Mouse (Mus musculus): ENCODE measurements around the gene Atpaf2. TPM values are rescaled to one million over a fixed set of nuclear protein-coding genes. Genes with fewer than 3 reads are reported as not detected.
"Not testable (repeated sequence)": the region's sequence is repeated elsewhere in the genome, so short reads cannot be mapped to it uniquely, and the experiment has no call there.

Gene Atpaf2
- 50.2 and 54.0 TPM in 2 replicates for polyA plus RNA-seq (2015; fragmentation: Nextera tagmentation; extraction: Ambion mirVana)

DNA sequence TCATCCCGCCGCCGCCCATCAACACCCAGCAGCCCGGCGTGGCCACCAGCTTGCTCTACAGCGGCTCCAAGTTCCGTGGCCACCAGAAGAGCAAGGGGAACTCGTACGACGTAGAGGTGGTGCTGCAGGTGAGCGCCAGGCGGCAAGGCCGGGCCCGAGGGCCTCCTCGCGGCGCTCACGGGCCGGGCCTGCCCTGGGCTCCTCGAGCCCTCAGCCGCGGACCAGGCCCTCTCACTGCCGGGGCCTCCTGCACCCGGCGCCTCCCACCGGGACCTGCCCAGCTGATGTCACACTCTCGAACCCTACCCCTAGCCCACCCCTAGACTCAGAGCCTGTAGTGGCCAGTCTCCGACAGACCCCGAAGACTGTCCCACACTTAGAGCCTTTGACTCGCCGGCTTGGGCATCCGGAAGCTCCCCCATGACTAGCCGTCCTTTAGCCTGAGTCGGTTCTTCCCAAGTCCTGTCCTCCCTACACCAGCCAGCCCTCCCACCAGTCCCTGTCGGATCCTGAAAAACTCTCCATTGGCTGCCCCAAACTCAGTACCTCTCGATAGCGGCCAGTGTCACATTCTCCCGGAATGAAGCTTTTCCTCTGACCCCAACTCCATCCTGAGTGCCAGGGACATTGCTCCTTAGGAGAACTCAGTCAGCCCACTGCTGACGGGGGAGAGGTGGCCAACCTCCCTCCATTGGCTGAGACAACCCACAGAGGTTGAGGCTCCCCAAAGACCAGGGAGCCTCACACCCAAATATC lies at the start of gene Atpaf2:
Gene Atpaf2 (minus strand): TSS at position 741 of the 756 bp plus-strand sequence.
- H3K27ac ChIP-seq (replicated peaks): peak within 1 kb of the TSS; percentile 91
- WGBS: under 1% methylated on average over 39 of the region's 39 CpGs
- peak; percentile 24; the same call in 1 of the 2 replicates for ATAC-seq (ENCODE audit: extremely low read depth, insufficient number of reproducible peaks, low FRiP score, low TSS enrichment)

DNA sequence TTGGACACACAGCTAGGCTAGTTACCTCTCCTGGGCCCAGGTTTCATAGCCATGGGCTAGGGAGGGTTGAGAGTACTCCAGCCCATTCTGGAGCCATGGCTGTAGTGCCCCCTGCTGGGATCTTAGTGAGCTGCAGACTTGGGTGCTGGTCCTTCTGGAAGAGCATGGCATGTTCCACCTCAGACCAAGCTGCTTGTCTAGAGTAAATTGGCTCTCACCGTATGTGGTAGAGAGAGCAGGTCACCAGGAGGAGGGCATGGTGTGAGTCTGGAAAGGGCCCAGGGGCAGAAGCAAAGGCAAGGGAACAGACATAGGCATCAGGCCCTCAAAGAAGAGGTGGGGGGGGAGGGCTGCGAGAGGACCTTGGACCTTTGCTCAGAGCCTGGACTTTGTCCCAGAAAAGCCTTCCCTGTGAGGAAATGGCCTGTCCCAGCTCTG lies 47.7 kb upstream of the Atpaf2 start:
- 87% methylated on average over 2 of the region's 2 CpGs for WGBS

More for the DNA sequence above, at the start of gene Atpaf2:
- H3K27me3 ChIP-seq (replicated peaks): no peaks in the 10 kb centered on the region
- H3K9ac ChIP-seq: peak within 1 kb of the TSS; percentile 97
- H3K4me1 ChIP-seq: peaks cover 30% of the 10 kb centered on the region
- H3K4me2 ChIP-seq: peak within 1 kb of the TSS; percentile 88
- no peaks in the 10 kb centered on the region for H3K36me3 ChIP-seq
- H3K4me3 ChIP-seq: peak within 1 kb of the TSS; percentile 98
- H3K9me3 ChIP-seq: no peaks in the 10 kb centered on the region

DNA sequence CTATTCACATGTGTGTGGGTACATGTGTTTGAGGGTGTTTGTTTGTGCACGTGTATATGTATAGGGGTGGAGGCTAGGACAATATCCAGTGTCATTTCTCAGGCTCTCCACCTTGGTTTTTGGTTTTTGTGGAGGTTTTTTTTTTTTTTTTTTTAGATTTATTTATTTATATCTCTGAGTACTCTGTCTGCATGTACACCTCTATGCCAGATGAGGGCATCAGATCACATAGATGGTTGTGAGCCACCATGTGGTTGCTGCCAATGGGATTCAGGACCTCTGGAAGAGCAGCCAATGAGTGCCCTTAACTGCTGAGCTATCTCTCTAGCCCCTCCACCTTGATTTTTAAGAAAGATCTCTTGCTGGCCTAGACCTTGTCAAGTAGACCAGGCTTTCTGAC lies 39.7 kb upstream of the Atpaf2 start:
- no peaks in the 10 kb centered on the region for H3K27me3 ChIP-seq (replicated peaks)
- ATAC-seq (ENCODE audit: extremely low read depth, insufficient number of reproducible peaks, low FRiP score, low TSS enrichment): no peak
- H3K9me3 ChIP-seq: no peaks in the 10 kb centered on the region
- no peak overlapping the region for H3K9ac ChIP-seq
- H3K4me3 ChIP-seq: no peak overlapping the region
- H3K36me3 ChIP-seq: peaks cover 69% of the 10 kb centered on the region
- WGBS: 88% methylated on average over 1 of the region's 1 CpGs
- no peak overlapping the region for H3K27ac ChIP-seq (replicated peaks)
- H3K4me2 ChIP-seq: no peak overlapping the region
- peaks cover 12% of the 10 kb centered on the region for H3K4me1 ChIP-seq

More for the DNA sequence above, 47.7 kb upstream of the Atpaf2 start:
- H3K36me3 ChIP-seq: peaks cover 96% of the 10 kb centered on the region
- no peak overlapping the region for H3K4me2 ChIP-seq
- no peak overlapping the region for H3K9ac ChIP-seq
- no peaks in the 10 kb centered on the region for H3K4me1 ChIP-seq
- H3K9me3 ChIP-seq: no peaks in the 10 kb centered on the region
- no peak overlapping the region for H3K27ac ChIP-seq (replicated peaks)
- no peak overlapping the region for H3K4me3 ChIP-seq
- ATAC-seq (ENCODE audit: extremely low read depth, insufficient number of reproducible peaks, low FRiP score, low TSS enrichment): no peak
- no peaks in the 10 kb centered on the region; the same call in 1 of the 2 replicates for H3K27me3 ChIP-seq (replicated peaks)

DNA sequence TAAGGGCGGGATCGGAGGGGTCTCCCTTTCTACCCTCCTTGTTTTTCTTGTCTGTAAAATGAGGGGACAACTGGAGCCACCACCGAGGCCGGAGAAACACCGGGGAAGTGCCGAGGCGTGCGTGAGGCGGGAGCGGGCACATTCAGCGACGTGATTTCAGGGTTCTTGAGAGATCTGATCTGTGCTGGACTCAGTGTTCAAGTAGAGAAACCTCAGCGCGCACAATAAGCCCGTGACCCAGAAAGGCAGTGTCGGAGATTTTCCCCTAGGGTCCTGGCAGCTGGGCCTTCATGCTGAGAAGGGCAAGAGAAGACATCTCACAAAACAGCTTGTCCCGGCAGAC lies 36.5 kb upstream of the Atpaf2 start:
- Histone ChIP-seq H3K27me3 (replicated peaks) (no peaks in the 10 kb centered on the region), H3K4me1 (peaks cover 12% of the 10 kb centered on the region), H3K4me3 (peak overlapping the region; percentile 75), H3K36me3 (peaks cover 37% of the 10 kb centered on the region), H3K9ac (peak overlapping the region; percentile 95), H3K4me2 (peak overlapping the region; percentile 81), H3K27ac (replicated peaks) (peak overlapping the region; percentile 75), H3K9me3 (no peaks in the 10 kb centered on the region)
- under 1% methylated on average over 17 of the region's 17 CpGs for WGBS
- no peak for ATAC-seq (ENCODE audit: extremely low read depth, insufficient number of reproducible peaks, low FRiP score, low TSS enrichment)

DNA sequence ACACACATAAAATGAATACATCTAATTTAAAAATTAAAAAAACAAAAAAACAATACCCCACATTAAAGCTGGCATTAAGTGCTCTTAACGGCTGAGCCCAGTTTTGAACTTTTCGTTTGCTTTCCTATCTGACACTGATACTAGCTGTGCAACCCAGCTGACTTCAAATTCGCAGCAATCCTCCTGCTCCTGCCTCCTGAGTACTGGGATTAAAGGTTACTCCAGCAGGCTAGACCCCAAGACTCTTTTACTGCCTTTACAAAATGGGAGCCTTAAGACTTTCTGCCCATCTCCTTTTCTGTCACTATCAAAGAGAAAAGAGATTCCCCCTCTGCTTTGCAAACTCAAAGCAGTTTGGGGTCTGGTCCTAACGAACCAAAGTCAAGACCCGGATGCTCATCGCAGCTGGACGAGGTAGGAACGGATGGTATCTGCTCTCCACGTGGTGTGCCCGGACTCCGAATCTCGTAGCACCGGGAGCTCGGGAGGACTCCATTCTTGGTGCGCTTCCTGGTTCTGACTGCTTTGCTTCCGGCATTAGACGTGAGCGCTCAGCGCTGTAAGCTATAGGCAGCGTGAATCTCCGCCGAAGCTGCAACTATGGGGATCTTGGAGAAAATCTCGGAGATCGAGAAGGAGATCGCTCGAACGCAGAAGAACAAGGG lies 36.0 kb upstream of the Atpaf2 start, which contains the start of gene Drg2:
Gene Drg2 (plus strand): TSS at position 512 of the 665 bp plus-strand sequence.
- H3K4me2 ChIP-seq: peak within 1 kb of the TSS; percentile 81
- H3K4me1 ChIP-seq: peaks cover 12% of the 10 kb centered on the region
- WGBS: 4% methylated on average over 27 of the region's 27 CpGs
- H3K27me3 ChIP-seq (replicated peaks): no peaks in the 10 kb centered on the region
- peak within 1 kb of the TSS; percentile 75 for H3K27ac ChIP-seq (replicated peaks)
- H3K9me3 ChIP-seq: no peaks in the 10 kb centered on the region
- H3K4me3 ChIP-seq: peak within 1 kb of the TSS; percentile 75
- H3K36me3 ChIP-seq: peaks cover 32% of the 10 kb centered on the region
- peak; percentile 51; the same call in 1 of the 2 replicates for ATAC-seq (ENCODE audit: extremely low read depth, insufficient number of reproducible peaks, low FRiP score, low TSS enrichment)
- peak within 1 kb of the TSS; percentile 95 for H3K9ac ChIP-seq

DNA sequence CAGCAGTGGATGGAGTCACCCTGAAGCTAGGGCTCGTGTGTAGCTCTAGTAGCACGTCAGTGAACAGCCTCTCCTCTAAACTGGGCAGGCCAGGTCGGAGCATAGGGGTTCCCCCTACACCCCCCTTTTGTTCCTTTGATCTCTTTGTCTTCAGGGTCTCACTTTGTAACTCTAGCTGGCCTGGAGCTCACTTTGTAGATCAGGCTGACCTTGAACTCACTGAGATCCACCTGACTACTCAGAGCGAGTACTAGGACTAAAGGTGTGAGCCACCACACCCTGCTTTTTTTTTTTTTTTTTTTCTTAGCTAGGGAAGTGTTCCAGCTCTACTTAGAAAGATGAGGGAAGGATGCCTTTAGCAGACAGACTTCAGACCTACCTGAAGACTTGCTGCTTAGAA lies 25.8 kb upstream of the Atpaf2 start:
- no peak overlapping the region for H3K4me3 ChIP-seq
- peaks cover 57% of the 10 kb centered on the region for H3K36me3 ChIP-seq
- no peaks in the 10 kb centered on the region for H3K27me3 ChIP-seq (replicated peaks)
- WGBS: 67% methylated on average over 4 of the region's 4 CpGs
- H3K9ac ChIP-seq: no peak overlapping the region
- no peak overlapping the region for H3K27ac ChIP-seq (replicated peaks)
- no peak overlapping the region for H3K4me2 ChIP-seq
- no peaks in the 10 kb centered on the region for H3K9me3 ChIP-seq
- no peaks in the 10 kb centered on the region for H3K4me1 ChIP-seq
- ATAC-seq (ENCODE audit: extremely low read depth, insufficient number of reproducible peaks, low FRiP score, low TSS enrichment): no peak

DNA sequence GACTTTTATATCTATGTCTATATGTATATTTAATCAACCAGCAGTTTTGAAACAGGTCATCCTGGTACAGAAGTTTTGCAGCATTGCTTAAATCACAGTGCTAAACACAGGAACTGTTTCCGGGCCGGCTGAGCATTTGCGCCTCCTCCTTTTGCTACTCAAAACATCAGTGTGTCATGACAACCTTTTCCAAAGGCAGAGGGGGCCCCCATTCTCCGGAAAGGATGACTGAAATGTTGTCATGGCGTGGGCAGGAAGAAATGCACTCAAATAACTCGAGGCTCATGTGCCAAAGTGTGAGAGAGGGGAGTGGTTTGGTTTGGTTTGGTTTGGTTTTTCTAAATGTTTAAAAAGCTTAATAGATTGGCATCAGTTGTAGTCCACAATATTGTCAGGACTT lies 24.6 kb upstream of the Atpaf2 start:
- ATAC-seq (ENCODE audit: extremely low read depth, insufficient number of reproducible peaks, low FRiP score, low TSS enrichment): no peak
- no peak overlapping the region for H3K9ac ChIP-seq
- 83% methylated on average over 6 of the region's 6 CpGs for WGBS

DNA sequence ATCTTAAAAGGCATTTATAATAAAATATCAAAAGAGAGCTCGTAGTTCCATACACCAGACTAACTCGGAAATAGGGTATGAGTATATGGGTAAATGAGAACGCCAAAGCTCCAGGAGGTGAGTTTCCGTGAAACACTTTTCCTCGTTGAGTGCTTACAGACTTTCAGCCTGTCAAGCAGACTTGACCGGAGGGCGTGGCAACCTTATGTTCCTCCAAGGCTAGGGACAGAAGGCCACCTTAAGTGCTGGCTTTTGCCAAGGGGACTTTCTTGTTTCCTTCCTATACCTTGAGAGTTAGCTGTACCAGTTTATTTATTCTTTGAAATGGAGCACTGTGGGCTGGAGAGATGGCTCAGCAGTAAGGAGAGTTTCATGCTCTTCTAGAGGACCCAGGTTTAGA lies 21.9 kb upstream of the Atpaf2 start:
- Histone ChIP-seq H3K4me2 (no peak overlapping the region), H3K36me3 (peaks cover 93% of the 10 kb centered on the region), H3K9ac (no peak overlapping the region), H3K27ac (replicated peaks) (no peak overlapping the region), H3K9me3 (no peaks in the 10 kb centered on the region), H3K4me1 (no peaks in the 10 kb centered on the region), H3K4me3 (no peak overlapping the region), H3K27me3 (replicated peaks) (no peaks in the 10 kb centered on the region)
- ATAC-seq (ENCODE audit: extremely low read depth, insufficient number of reproducible peaks, low FRiP score, low TSS enrichment): no peak
- 44% methylated on average over 7 of the region's 7 CpGs for WGBS

More for the DNA sequence above, 24.6 kb upstream of the Atpaf2 start:
- H3K4me2 ChIP-seq: no peak overlapping the region
- no peaks in the 10 kb centered on the region for H3K4me1 ChIP-seq
- no peaks in the 10 kb centered on the region for H3K9me3 ChIP-seq
- no peaks in the 10 kb centered on the region for H3K27me3 ChIP-seq (replicated peaks)
- no peak overlapping the region for H3K4me3 ChIP-seq
- H3K27ac ChIP-seq (replicated peaks): no peak overlapping the region
- H3K36me3 ChIP-seq: peaks cover 68% of the 10 kb centered on the region

DNA sequence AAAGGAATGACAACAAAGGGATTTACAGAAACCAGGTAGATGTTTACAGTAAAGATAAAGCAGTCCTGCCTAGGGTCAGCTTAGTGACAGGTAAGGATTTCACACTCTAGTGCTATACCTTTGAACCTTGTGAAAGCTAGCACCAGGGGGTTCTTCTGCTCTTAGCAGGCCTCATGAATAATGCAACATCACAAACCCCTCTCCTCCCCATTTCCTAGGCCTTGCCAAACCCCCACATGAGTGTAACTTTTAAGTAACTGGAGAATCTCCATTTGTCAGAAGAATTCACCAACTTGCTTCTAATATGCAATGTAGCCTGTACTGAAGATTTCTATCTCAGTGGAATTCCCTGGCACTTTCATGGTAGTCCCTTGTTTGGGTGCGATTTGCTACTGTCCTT lies 21.4 kb upstream of the Atpaf2 start:
- 23% methylated on average over 1 of the region's 1 CpGs for WGBS

DNA sequence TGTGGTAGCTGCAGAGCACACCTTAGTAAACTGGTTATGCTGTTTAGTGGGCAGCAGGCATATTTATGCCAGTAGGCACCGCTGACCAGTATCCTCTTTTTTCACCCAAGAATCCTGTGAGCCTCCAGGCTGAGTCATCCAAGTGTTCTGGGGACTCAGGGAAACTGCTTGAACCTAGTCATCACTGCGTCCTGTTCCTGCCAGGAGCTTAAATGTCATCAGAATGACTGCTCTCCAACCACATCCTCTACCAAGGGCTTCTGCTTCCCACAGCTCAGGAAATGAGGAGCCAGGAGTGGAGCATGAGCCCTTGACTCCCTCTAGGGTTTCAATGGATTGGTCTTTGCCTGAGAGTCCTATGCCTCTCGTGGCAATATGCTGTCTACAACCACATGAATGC lies 18.4 kb upstream of the Atpaf2 start:
- Histone ChIP-seq H3K36me3 (peaks cover 94% of the 10 kb centered on the region), H3K9me3 (no peaks in the 10 kb centered on the region), H3K27me3 (replicated peaks) (no peaks in the 10 kb centered on the region), H3K27ac (replicated peaks) (no peak overlapping the region), H3K4me3 (no peak overlapping the region), H3K4me2 (no peak overlapping the region), H3K4me1 (no peaks in the 10 kb centered on the region), H3K9ac (no peak overlapping the region)
- no peak for ATAC-seq (ENCODE audit: extremely low read depth, insufficient number of reproducible peaks, low FRiP score, low TSS enrichment)
- 77% methylated on average over 3 of the region's 3 CpGs for WGBS

More for the DNA sequence above, 21.4 kb upstream of the Atpaf2 start:
- H3K27me3 ChIP-seq (replicated peaks); H3K27ac ChIP-seq (replicated peaks); H3K4me3 ChIP-seq; H3K9ac ChIP-seq; ATAC-seq (ENCODE audit: extremely low read depth, insufficient number of reproducible peaks, low FRiP score, low TSS enrichment); H3K9me3 ChIP-seq; H3K4me1 ChIP-seq; H3K4me2 ChIP-seq: not testable (repeated sequence)
- H3K36me3 ChIP-seq: peaks cover 97% of the 10 kb centered on the region

DNA sequence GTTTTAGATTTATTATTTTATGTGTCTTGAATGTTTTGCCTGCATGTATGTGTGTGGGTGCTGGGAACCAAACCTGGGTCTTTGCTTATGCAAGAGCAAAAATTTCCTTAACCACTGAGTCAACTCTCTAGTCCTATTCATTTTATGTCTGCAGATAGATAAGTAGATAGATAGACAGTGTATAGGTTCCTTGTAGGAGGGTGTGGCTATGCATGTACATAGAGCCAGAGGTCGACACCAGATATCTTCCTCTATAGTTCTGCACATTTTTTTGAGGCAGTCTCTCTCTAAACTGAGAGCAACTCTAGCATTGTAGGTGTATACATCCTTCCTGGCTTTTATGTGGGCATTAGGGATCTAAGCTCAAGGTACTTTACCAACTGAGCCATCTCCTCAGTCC lies 16.9 kb upstream of the Atpaf2 start:
- peaks cover 94% of the 10 kb centered on the region for H3K36me3 ChIP-seq
- H3K27me3 ChIP-seq (replicated peaks): no peaks in the 10 kb centered on the region
- 83% methylated on average over 1 of the region's 1 CpGs for WGBS
- ATAC-seq (ENCODE audit: extremely low read depth, insufficient number of reproducible peaks, low FRiP score, low TSS enrichment): no peak
- no peak overlapping the region for H3K4me3 ChIP-seq
- no peak overlapping the region for H3K9ac ChIP-seq
- H3K4me1 ChIP-seq: no peaks in the 10 kb centered on the region
- no peaks in the 10 kb centered on the region for H3K9me3 ChIP-seq
- no peak overlapping the region for H3K4me2 ChIP-seq
- H3K27ac ChIP-seq (replicated peaks): no peak overlapping the region
